Mouse (Mus musculus): ENCODE measurements around the gene Olfr1411.

The Olfr1411 gene

DNA sequence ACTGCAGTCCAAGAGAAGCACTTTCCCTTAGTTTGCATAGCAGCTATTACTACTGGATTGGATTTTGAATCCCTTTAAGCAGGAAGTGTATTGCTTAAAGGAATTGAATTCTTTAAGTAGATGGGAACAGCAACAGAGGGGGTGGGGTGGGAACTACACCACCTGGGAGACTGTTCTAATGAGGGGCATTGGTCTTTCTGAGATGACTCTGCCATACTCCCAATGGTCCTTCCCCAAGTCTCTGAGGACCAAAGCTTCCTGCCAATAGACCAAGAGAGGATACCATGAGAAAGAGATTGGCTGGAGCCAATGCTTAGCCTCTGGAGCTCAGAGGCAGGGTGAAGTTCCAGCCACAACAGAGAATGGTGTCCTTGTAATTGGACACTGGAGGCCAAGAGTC lies at the start of gene Olfr1411:
Gene Olfr1411, plus strand, starts transcription at position 301 of the 400 bp plus-strand sequence.
- in situ Hi-C loops (cut with MboI, MseI) = no loop called here

DNA sequence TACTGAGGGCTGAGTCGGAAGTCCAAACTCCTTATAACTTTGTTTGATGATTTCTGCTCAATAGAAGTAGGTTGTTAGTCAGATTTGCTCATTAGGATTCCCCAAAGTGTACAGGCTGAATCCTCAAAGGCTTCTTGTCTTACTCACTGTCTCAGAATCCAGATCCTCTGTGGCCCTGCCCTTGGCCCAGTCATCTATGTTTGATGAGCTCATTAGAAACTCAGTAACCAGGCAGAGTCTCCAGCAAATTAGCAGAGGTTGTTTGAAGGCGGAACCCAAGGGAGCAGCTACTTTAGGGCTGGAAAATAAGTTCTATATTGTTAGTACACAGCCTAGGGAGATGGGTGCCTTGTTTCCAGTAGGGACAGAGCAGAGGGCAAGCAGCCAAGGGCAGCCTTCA lies 48.3 kb upstream of the Olfr1411 start:
- in situ Hi-C loops (cut with MboI, MseI) = no loop called here

DNA sequence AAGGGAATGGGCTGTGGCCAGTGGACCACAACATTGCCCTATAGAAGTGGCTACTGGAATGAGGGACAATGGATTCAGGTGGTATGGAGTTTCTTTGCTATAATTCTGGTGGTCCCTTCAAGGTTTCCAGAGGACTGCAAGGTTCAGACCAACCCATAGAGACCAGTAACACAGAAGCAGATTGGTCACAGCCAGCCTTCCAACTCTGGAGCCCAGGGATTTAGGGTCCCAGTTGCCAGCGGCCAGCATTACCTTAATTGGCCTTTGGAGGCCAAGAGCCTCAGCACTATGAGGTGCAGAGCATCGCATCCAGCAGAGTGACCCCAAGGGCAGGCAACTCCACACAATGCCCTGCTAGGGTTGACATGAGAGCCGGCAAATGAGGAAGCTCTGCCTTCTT lies 23.2 kb upstream of the Olfr1411 start, which contains the start of gene Olfr1413:
Gene Olfr1413, plus strand, starts transcription at position 301 of the 400 bp plus-strand sequence.
- in situ Hi-C loops (cut with MboI, MseI) = no loop called here

DNA sequence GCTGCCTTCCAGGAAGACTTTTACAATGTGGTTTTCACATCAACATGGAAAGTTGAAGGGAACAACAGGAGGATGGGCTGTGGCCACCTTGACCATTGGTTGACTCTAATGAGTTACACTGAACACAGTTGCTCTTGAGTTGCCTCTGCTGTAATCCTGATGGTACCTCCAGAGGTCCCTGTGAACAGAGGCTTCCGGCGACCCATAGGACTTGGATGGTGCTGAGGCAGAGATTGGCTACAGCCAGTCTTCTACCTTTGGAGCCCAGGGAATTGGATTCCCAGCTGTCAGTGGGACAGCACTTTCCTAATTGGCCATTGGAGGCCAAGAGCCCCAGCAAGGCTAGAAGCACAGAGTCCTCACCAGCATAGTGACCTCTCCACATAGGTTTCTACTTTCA lies 8.7 kb upstream of the Olfr1411 start, which contains the start of gene Olfr1412:
Gene Olfr1412, plus strand, starts transcription at position 301 of the 400 bp plus-strand sequence.
- in situ Hi-C loops (cut with MboI, MseI) = no loop called here

DNA sequence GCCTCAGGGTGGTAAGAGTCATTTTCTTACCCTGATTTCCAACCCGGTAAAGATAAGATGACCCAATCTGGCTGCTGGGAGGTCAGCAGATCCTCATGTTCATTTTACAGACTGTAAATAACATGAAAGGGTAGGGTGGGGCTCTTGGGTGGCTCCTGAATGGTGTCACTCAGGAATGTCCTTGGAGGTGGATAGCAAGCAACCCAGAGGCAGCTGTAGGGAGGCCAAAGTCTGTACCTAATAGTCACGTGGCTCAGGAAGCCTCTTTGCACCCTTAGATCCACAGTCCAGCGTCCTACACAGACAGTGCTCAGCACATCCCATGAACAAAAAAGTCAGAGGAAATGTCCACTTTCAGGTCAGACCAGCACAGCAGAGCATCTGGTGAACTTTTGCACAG lies 1.8 kb downstream of the Olfr1411 start:
- in situ Hi-C loops (cut with MboI, MseI) = no loop called here

DNA sequence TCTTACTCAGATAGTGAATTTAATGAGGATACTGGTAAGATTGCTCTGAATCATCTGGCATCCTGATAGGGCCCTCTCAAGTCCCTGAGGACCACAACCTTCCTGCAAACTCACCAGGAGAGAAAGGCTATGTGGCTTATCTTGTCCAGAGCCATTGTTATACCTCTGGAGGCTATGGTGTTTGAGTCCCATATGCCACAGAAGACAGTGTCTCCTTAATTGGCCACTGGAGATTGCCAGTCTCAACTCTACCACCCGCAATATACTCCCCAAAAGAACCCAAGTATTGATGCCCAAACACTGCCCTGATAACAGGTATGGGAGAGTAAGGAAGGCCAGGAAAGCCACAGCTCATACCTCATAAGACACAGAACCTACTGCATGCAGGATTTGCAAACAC lies 11.3 kb downstream of the Olfr1411 start, which contains the start of gene Olfr1410:
Gene Olfr1410, plus strand, starts transcription at position 301 of the 400 bp plus-strand sequence.
- in situ Hi-C loops (cut with MboI, MseI) = loop anchor here (5.0 kb wide), 1 partner anchor 83 kb away; no protein-coding TSS in a partner anchor

DNA sequence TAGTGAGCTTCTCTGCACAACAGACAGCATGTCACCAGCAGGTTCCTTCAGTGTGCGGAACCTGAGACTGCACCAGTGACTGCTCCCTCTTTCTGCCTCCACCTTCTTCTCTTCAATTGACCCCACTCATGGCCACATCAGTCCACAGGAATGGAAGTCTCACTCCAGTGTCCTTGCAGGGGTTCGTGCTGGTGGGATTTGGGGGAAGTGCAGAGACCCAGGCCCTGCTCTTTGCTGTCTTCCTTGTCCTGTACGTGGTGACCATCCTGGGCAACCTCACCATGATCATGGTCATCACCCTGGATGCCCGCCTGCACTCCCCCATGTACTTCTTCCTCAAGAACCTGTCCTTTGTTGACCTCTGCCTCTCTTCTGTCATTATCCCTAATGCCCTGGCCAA lies 13.5 kb downstream of the Olfr1411 start:
- in situ Hi-C loops (cut with MboI, MseI) = loop anchor here (5.0 kb wide), 1 partner anchor 85 kb away; no protein-coding TSS in a partner anchor

DNA sequence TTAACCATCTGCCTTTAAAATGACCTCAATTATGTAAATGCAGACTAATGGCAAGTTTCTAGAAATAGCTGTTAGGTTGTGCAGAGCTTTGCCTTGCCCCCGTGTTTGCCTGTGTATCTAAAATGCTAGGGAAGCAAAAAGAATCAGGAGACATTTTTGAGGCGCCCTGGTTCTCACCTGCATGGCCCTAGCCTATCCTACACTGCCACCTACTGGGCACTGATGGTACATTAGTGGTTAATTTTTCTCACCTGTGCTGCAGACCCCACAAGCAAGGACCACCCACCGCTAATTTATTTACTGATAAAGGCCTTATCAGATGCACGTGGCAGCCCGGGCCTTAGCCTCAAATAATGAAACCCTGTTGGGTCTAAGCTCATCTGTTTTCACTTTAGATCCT lies 16.8 kb downstream of the Olfr1411 start:
- in situ Hi-C loops (cut with MboI, MseI) = loop anchor here (10.0 kb wide), 1 partner anchor 706 kb away; no protein-coding TSS in a partner anchor

DNA sequence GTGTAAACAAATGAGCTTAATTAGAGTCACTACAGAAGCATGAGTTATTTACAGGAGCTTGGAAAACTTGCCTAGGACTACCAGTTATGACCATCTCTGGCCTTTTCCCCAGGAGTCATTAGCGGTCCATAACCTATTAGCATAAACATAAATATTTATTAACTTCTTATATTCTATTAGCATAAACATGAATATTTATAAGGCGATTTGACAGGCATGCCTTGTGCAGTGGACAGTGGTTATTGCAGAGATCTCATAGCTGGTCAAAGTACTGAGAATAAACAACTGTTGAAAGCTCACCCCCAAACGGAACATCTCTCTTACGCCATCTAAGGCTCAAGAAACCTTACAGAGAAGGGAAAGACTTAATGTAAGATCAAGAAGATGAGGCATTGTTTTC lies 19.0 kb downstream of the Olfr1411 start:
- in situ Hi-C loops (cut with MboI, MseI) = loop anchor here (10.0 kb wide), 1 partner anchor 708 kb away; no protein-coding TSS in a partner anchor

DNA sequence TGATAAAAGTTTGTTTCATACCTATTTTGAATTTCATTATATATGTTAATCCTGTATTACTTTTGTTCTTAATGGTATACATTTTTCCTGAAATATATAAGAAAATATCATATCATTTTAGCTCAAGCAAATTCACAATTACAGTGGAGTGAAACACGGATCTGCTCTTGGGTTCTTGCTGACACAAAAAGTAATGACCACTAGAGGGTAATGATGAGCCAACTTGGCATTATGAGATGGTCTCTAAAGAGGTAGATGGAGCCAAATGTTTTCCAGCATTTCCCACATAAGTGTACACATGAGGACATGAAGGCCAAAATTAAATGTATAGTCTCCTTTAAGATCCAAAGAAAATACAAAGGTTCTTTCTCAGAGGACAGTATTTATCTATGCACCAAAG lies 20.3 kb downstream of the Olfr1411 start:
- in situ Hi-C loops (cut with MboI, MseI) = loop anchor here (10.0 kb wide), 1 partner anchor 710 kb away; no protein-coding TSS in a partner anchor

DNA sequence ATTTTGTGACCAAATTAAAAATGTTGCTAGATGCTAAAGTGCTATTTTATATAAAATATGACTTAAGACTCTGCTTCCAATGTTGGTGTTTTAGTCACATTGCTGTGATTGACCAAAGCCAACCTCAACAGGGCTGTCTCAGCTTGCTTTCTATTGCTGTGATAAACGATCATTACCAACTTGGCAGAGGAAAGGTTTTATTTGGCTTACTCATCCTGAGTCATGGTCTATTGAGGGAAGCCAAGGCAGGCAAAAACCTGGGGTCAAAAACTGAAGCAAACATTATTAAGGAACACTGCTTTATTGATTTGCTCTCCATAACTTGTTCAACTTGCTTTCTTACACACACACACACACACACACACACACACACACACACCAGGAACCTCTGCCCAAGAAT lies 21.8 kb downstream of the Olfr1411 start:
- in situ Hi-C loops (cut with MboI, MseI) = loop anchor here (10.0 kb wide), 1 partner anchor 711 kb away; no protein-coding TSS in a partner anchor

DNA sequence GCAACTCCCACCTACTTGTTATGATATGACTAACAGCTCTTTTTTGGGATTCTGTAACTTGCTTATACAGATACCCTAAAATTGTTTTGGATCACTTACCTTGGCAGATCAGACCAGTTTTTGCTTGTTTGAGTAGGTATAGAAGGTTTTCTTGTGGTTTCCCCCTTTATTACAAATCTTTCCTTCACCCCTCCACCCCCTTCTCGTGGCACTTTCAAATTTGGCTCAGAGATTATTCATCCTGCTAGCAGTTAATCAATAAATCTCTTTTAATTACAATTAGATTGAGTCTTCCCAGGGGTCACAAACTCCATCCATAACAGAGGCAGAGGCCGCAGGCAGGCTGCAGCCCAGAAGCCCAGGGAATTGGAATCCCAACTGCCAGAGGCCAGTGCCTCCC lies 23.3 kb downstream of the Olfr1411 start, which contains the start of gene Olfr12:
Gene Olfr12, plus strand, starts transcription at position 301 of the 400 bp plus-strand sequence.
- in situ Hi-C loops (cut with MboI, MseI) = loop anchor here (10.0 kb wide), 1 partner anchor 713 kb away; no protein-coding TSS in a partner anchor

DNA sequence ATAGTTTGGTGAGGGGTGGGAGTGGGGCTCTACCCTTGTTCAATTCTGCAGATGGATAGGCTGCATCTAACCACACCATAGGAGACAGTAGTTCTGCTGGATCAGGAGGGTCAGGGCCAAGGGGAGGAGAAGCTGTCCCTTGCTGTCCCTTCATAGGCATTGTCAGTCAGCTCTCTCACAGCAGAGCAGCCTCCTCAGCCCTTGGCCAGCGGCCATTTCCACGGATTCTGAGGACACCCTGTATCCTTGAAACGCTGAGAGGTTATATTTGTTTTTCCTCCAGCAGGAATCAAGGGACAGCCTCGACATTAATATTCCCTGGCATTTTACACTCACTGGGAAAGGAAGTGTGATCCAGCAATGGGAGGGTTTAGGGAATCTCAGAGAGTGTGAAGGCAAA lies 24.1 kb downstream of the Olfr1411 start:
- in situ Hi-C loops (cut with MboI, MseI) = loop anchor here (10.0 kb wide), 1 partner anchor 714 kb away; no protein-coding TSS in a partner anchor

DNA sequence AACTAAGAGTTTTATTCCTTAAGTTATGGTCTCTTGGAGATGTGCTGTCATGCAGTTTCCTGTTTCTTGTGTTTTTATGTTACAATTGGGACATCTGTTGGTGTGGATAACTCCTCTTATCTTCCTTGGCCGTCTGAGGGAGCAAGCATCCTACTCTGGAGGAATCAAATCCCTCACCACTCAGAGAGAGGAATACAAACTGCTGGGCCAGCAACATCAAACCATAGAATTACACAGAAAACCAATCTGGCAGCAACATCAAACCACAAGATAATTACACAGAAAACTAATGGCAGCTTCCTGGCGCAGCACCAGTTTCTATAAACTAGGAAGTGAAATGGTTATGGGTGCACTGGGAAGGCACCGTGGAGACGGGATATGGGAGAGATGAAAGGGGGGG lies 34.0 kb downstream of the Olfr1411 start:
- in situ Hi-C loops (cut with MboI, MseI) = no loop called here

DNA sequence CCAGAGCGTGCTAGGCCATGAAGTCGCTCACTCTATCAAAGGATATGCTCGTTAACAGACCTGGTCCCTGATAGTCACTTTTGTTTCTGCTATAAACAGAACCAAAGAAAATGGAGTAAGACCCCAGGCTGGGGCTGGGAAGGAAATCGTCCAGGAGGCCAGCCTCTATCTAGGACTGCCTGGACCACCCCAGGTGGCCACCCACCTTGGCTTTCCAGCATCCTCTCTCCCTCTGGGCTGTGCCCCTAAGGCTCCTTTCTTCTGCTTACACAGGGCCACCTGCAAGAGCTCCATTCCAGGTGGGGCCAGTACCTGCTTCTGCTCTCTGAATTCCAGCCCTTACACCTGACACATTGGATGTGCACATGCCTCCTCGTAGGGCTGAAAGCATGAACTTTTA lies 38.0 kb downstream of the Olfr1411 start:
- in situ Hi-C loops (cut with MboI, MseI) = no loop called here

DNA sequence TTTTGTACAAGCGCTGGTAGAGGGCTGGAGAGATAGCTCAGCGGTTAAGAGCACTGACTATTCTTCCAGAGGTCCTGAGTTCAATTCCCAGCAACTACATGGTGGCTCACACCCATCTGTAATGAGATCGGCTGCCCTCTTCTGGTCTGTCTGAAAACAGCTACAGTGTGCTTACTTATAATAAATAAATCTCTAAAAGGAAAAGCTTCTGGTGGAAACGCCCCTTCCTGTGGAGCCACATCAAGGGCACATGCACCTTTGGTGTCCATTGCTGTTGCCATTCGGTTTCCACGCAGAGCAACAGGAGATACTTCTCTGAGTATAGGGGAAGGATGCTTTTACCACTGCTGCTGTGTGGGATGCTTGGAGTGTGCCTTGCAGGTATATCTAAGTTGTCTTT lies 38.7 kb downstream of the Olfr1411 start:
- in situ Hi-C loops (cut with MboI, MseI) = no loop called here

DNA sequence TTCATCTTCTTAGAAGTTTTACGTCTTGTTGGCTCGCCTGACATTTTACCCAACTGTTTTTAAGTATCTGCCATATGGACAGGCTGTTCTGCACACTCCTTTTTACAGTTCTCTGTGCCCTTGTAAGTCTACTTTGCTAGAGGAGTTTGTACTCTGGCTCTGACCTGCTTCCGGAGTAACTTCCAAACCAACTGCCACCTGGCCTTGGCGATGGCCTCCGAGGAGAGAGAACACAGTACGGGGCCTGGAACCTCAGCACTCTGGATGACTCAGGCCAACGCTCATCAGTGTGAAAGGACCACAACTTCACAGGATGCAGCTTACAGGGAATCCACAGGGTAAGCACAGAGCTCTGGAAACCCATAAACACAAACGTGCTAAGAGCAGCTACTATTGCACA lies 39.5 kb downstream of the Olfr1411 start:
- in situ Hi-C loops (cut with MboI, MseI) = no loop called here

DNA sequence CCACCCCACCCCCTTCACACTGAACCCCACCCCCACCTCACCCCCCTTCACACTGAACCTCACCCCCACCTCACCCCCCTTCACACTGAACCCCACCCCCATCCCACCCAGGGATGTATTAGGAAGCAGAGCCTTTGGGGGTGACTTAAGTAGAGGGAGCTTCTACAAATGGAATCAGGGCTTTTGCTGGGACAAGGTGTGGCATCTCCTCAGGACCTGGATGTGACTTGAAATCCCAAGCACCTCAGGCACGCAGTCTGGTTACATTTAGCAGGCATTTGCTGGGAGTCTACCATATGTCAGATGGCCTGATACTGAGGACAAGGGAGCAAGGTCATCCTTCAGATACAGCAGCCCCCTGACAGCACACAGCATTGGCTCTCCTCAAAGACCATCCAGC lies 40.4 kb downstream of the Olfr1411 start:
- in situ Hi-C loops (cut with MboI, MseI) = no loop called here

DNA sequence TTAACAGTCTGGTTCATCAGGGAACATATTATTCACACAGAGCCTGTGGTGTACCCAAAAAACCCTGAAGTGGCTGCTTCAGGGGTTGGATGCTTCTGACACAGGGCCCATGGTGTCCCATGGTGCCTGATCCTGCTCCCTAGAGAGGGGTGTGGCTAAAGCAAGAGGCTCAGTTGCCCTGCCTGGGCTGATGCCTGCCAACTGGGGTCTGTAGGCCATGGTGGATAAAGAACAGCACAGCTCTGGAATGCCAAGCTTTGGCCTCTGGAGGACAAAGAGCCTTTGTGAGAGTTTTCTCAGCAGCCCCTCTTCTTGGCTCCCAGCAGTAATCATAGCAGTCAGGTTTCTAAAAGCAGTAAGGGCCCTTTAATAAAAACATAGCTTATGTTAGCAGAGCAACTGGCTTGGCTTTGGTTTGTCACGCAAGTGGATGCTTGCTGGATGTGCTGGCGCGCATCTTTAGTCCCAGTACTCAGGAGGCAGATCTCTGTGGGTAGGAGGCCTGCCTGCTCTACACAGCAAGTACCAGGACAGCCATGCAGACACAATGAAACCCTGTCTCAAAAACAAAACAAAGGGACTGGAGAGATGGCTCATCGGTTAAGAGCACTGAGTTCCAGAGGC lies 40.9 kb downstream of the Olfr1411 start:
- in situ Hi-C loops (cut with MboI, MseI) = no loop called here

DNA sequence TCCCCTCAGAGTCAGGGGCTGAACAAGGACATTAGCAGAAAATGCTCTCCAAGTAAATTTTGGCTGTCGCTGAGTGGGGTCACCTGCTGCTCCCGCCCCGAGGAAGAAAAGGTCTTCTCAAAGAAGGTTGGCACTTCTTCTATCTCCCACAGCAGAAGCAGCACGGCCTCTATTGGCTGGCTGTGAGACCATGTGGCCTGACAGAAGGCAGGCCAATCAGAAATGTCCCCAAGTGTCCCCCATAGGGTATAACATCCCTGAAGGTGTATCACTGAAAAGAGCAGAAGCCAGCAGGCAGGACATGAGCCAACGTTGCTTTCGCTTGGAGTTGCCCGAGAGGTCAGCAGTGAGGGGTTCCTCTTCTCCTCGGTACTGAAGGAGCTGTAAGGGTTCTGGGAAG lies 41.8 kb downstream of the Olfr1411 start:
- in situ Hi-C loops (cut with MboI, MseI) = no loop called here

DNA sequence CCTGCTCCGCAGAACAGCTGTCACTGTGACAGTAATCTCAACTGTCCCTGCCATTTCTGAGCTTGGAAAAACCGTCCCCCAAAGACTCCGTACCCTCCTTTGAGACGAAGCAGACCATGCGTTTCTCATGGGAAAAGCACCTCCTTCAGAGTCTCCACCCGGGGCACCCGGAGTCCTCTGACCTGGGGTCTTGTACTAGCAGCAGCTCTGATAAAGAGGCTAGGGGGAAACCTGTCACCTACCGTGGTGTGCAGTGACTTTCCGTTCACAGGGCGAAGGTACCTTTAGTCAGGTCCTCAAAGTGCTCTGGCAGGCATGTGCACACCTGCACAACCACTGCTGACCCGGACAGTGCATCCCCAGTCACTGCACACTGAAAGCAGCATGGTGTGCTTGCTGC lies 42.5 kb downstream of the Olfr1411 start:
- in situ Hi-C loops (cut with MboI, MseI) = no loop called here

DNA sequence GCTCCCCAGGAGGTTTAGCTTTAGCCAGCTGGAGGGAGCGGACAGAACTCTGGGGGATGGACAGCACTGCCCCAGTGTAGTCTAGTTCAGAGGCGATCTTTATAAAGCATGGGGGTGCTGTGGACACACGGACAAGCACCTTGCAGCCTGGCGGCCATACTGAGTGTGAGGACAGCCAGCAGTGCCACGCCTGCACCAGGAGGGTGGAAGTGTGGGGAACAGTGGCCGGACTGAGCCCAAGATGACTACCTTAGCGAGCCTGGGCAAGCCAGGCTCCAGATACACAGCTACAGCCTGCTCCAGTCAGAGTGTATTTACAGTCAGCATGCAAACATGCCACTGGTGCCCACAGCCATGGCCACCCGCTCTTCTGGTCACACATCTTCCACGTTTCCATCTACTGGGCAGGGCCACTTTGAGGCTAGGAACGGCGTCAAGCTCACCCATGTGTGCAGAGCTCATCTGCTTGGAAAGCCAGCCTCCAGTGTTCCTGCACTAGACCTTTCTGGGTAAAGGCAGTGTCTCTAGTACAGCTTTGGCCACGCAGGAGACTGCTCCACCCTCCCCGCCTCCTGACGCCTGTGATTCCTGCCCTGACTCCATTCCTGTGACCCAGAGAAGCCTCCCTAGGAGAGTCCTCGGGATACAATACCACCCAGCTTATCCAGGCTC lies 43.4 kb downstream of the Olfr1411 start:
- in situ Hi-C loops (cut with MboI, MseI) = no loop called here

DNA sequence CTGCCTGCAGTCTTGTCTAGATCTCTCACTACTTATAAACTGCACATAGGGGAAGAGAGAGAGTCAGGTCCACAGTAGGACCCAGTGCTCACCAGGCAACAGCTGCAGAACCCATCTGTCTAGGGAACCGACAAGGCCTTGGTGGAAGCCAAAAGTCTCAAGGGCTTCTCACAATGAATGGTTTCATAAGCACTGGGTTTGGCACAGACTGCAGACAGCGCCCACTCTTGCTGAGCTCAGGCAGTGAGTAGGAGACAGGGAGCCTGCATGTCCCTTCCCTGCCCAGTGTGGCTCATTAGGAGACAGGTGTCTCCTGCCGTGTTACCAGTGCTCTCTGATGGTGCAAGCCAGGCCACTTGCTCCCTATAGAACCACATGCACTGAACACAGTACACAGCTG lies 44.0 kb downstream of the Olfr1411 start:
- in situ Hi-C loops (cut with MboI, MseI) = no loop called here

All from regulatory T cell (primary cell).